Mouse (Mus musculus): Measurements from ENCODE around the gene Plk5. TPM values are rescaled to one million over a fixed set of nuclear protein-coding genes. Genes with fewer than 3 reads are reported as not detected.
A peak's percentile ranks its signal among the peaks of the same experiment; 100 is the strongest.

The Plk5 gene
- polyA plus RNA-seq, 1 experiment from 2014 or later, result not detected

DNA sequence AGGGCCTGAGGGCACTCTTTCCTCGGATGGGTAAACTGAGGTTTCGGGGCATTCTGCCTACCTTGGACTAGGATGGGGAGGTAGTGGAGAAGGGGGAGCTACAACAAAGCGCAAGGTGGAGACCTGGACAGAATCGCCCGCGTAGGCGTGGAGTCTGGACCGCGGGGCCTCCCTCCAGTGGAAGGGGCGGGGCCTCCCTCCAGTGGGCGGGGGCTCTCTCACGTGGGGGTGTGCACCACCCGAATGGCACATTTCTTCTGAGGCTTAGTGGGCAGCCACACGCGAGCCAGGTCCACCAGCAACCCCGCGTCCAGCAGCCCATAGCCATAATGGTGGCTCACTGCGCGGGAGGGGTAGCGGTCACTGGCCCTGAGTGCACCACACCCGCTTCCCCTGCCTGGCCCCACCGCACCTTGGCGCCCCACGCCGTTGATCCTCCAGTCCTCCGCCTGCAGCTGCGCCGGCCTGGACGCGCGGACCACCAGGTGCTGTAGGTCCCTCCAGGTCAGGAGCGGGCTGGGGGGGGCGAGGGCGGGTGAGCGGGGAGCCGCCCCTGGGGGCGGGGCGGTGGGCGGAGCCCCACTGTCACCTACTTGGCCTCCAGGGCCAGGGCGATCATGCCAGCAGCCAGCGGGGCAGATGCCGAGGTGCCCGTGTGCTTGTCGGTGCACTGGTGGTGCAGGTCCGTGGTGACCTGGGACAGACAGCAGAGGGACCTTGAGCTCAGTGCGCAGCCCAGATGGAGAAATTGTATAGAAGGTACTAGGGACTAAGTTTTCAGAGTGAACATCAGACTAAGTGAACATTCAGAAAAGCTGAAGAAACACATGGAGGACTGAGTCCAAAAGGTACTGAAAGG is 32.8 kb upstream of the Plk5 start:
- H3K36me3 ChIP-seq (ENCODE audit: inconsistent target), result no peaks in the 10 kb centered on the region; the same call in 1 of the 2 replicates
- peaks cover 18% of the 10 kb centered on the region for H3K79me2 ChIP-seq (ENCODE audit: inconsistent target)
- H3K4me3 ChIP-seq (ENCODE audit: inconsistent target), result peak overlapping the region; percentile 19
- 1% methylated on average over 38 of the region's 46 CpGs for WGBS (ENCODE audit: missing documents)
- no peak overlapping the region for H3K27ac ChIP-seq

DNA sequence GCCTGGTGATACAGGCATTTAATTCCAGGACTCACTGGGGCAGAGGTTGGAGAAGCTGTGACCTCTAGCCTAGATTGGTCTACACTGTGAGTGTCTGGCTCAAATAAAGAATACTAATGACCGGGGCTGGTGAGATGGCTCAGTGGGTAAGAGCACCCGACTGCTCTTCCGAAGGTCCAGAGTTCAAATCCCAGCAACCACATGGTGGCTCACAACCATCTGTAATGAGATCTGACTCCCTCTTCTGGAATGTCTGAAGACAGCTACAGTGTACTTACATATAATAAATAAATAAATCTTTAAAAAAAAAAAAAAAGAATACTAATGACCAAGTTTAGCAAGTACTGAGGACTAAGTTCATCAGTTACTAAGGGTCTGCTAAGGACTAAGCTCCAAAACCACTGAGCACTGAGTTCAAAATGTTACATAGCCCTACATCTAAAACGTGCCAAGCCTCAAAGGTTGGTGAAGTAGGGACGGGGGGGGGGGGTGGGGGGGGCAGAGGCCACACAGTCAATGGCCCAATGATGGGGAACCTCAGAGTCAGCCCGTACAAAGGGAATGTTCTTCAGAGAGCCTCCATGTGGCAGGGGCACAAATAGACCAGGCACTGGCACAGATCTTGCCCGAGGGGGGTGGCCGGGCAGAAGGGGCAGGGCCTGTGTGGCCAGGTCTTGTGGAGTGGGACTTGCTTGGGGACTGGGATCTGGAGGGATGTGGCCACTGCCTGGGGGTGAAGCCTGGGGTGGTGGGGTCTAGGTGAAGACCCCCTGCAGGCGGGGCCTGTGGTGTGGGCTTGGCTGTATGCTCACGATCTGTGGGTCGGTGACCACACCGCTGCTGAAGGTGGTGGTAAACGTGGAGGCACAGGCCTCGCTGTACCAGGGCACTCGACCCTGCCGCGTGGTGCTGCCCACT is 31.9 kb upstream of the Plk5 start:
- Histone ChIP-seq H3K79me2 (ENCODE audit: inconsistent target) (peaks cover 9% of the 10 kb centered on the region), H3K36me3 (ENCODE audit: inconsistent target) (no peaks in the 10 kb centered on the region), H3K4me3 (ENCODE audit: inconsistent target) (no peak overlapping the region), H3K27ac (no peak overlapping the region)
- WGBS (ENCODE audit: missing documents), result 89% methylated on average over 16 of the region's 17 CpGs

- 94% methylated on average over 21 of the region's 21 CpGs for WGBS (ENCODE audit: missing documents)
- H3K4me3 ChIP-seq (ENCODE audit: inconsistent target), result no peak overlapping the region
These were observed 31.2 kb upstream of the Plk5 start for GRCm38 (mm10) chr10:80325045-80325444.

GRCm38 (mm10) chr10:80329273-80330081 is 26.8 kb upstream of the Plk5 start, which contains the start of the genes Pcsk4 and Reep6:
Gene Pcsk4 (minus strand): TSS chr10:80329498.
Gene Reep6 (plus strand): TSS chr10:80329953.
- Histone ChIP-seq H3K36me3 (ENCODE audit: inconsistent target) (no peaks in the 10 kb centered on the region), H3K27ac (no peak within 1 kb of the TSS), H3K4me3 (ENCODE audit: inconsistent target) (no peak within 1 kb of the TSS), H3K79me2 (ENCODE audit: inconsistent target) (no peaks in the 10 kb centered on the region)
- WGBS (ENCODE audit: missing documents), result 11% methylated on average over 34 of the region's 36 CpGs

More at GRCm38 (mm10) chr10:80325045-80325444, 31.2 kb upstream of the Plk5 start:
- Histone ChIP-seq H3K27ac (no peak overlapping the region), H3K36me3 (ENCODE audit: inconsistent target) (no peaks in the 10 kb centered on the region), H3K79me2 (ENCODE audit: inconsistent target) (peaks cover 2% of the 10 kb centered on the region)

DNA sequence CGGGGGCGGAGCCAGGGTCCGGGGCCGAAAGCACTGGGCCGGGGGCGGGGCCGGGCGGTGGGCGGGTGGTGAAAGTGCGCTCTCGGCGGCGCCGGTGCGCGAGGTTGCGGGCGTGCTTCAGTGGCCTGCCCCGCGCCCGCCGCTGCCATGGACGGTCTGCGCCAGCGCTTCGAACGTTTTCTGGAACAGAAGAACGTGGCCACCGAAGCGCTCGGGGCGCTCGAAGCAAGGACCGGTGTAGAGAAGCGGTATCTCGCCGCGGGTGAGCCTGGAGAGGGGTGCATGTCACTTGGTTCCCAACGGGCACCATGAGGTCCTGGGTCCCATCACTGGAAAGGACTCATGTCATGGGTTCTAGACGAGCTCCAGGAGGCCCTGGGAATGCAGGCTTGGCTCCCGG is 26.2 kb upstream of the Plk5 start:
- WGBS (ENCODE audit: missing documents), result 1% methylated on average over 41 of the region's 41 CpGs
- Histone ChIP-seq H3K79me2 (ENCODE audit: inconsistent target) (no peaks in the 10 kb centered on the region), H3K4me3 (ENCODE audit: inconsistent target) (no peak overlapping the region), H3K27ac (no peak overlapping the region), H3K36me3 (ENCODE audit: inconsistent target) (no peaks in the 10 kb centered on the region)

DNA sequence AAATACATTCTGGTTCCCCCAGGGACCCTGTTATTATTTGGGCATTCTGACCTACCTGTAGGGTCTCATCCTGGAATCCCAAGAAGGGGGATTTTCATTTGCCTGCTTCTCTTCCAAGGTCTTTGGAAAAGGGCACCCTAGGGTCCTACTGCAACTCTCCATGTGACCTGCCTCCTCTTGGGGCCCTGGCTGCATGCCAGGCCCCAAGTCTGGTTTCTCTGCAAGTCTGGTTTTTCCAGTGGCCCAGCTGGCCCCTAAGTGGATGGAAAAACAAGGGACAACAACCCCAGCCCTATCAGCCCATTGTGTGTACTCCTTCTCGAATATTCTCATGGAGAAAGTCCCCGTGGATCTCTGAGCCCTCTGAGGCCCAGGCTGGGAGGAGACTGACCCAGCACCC is 25.4 kb upstream of the Plk5 start:
- no peak overlapping the region for H3K27ac ChIP-seq

DNA sequence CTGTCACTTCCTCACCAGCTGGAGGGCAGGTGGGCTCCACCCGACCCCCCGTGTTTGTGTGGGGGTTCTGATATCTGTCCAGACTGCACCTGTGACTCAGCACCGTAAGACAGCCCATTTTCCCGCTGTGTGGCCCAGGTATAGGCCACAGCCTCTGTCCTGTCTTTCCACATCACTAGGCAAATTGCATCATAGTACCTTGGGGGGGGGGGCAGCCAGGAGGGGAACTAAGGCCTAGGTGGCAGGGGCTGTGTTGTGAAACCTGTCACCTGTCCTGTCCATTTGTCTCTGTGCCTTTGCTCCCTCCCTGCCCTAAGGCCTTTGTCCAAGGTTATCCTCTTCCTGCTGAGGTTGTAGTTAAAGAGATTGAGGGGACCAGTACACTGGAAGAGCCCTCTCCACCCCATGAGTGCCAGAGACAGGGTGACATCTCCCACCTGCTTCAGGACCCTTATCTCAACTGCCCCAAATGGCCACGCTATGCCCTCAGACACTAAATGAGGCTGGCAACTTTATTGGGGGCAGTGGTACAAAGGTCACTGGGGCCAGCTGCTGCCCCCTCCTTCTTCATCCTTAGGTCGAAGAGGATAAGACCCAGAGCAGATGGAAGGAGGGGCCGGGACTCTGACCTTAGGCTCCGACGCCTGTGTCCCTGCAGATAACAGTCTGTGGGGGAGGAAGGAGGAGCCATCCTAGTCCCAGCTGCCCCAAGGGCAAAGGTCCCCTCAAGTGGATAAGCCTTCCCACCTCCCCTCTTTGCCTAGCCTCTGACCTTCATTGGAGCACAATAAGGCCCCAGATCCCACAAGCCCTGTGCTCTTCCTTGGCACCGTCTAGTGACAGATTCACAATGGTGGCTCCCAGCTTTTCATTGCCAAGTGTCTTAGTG is 24.4 kb upstream of the Plk5 start:
- no peak overlapping the region for H3K4me3 ChIP-seq (ENCODE audit: inconsistent target)
- H3K27ac ChIP-seq, result no peak overlapping the region
- H3K79me2 ChIP-seq (ENCODE audit: inconsistent target), result no peaks in the 10 kb centered on the region
- WGBS (ENCODE audit: missing documents), result 80% methylated on average over 10 of the region's 10 CpGs
- no peaks in the 10 kb centered on the region for H3K36me3 ChIP-seq (ENCODE audit: inconsistent target)

More for the DNA sequence above, 25.4 kb upstream of the Plk5 start:
- Histone ChIP-seq H3K4me3 (ENCODE audit: inconsistent target) (no peak overlapping the region), H3K36me3 (ENCODE audit: inconsistent target) (no peaks in the 10 kb centered on the region), H3K79me2 (ENCODE audit: inconsistent target) (no peaks in the 10 kb centered on the region)
- WGBS (ENCODE audit: missing documents), result 94% methylated on average over 2 of the region's 2 CpGs

DNA sequence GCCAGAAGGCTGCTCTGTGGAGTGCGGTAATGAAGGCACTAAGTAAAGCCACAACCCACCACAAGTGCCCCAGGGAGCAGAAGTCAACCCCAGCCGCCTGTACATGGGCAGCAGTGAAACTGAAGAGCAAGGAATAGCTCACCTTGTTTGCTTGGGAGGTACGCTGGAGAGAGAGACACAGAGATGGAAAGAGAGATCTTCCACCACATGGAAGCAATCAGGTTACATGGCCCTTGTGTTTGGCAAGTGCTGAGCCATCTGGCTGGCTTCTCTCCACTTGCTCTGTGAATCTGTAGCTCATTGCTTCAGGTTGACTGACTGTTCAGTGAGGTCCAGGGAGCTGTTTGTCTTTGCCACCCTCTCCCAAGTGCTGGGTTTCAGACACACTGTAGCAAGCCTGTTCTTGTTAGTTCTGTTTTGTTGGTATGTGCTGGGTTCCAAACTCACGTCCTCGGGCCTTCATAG is 23.7 kb upstream of the Plk5 start:
- H3K4me3 ChIP-seq (ENCODE audit: inconsistent target), result no peak overlapping the region
- WGBS (ENCODE audit: missing documents), result 86% methylated on average over 3 of the region's 5 CpGs
- no peak overlapping the region for H3K27ac ChIP-seq
- H3K79me2 ChIP-seq (ENCODE audit: inconsistent target), result no peaks in the 10 kb centered on the region
- no peaks in the 10 kb centered on the region for H3K36me3 ChIP-seq (ENCODE audit: inconsistent target)

DNA sequence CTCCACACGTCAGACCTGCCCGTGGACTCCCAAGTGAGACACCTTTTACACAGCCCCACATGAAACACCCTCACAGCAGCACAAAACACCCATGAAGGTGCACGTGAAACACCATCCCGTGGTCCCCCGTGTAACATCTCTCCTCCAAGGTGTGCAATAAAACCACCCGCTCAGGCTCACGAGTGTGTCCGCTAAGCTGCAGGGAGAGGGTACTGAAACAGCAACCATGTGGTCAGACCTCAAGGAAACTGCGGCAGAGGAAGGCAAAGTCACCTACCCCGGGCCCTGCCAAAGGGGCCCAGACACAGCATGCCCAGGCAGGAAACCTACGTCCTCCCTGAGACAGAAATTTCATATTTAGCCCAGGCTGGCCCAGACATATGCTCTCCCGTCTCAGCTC is 20.0 kb upstream of the Plk5 start:
- 63% methylated on average over 12 of the region's 12 CpGs for WGBS (ENCODE audit: missing documents)
- Histone ChIP-seq H3K36me3 (ENCODE audit: inconsistent target) (no peaks in the 10 kb centered on the region), H3K79me2 (ENCODE audit: inconsistent target) (no peaks in the 10 kb centered on the region), H3K4me3 (ENCODE audit: inconsistent target) (no peak overlapping the region), H3K27ac (no peak overlapping the region)

DNA sequence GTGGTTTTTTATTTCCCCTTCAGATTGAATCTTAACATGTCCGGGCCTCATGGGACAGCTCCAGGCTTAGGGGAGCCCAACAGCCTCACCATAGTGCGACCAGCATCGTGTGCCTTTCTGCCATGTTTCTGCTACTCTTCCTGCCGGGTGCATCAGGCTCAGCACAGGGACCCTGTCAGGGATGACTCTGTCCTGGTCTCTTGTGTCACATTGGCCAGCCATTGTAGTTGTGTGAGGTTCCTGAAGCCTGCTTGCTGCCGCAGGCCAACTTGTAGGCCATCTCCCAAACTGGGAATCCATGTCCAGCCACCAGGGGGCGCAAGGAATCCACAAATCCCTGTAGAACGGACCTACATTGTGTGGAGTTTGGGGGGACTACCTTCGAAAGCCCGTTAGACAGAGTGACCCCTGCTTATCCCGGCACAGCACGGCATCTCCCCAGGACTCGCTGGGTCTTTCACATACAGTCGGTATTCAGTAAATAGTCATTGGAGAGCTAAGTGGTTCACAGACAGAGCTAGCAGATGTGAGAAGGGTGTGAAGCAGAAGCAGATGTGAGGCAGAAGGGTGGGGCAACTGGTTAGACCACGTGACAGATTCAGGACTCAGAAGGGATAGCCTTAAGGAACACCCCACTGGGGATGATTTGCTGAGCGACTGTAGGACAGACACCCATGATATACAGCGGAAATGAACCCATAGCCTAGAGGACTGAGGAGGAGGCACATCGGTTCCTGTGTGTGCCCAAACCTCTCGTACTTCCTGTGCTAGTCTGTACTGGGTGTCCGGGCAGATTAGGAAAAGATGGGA is 16.1 kb upstream of the Plk5 start:
- no peaks in the 10 kb centered on the region for H3K79me2 ChIP-seq (ENCODE audit: inconsistent target)
- WGBS (ENCODE audit: missing documents), result 18% methylated on average over 19 of the region's 19 CpGs
- no peaks in the 10 kb centered on the region for H3K36me3 ChIP-seq (ENCODE audit: inconsistent target)
- no peak overlapping the region for H3K27ac ChIP-seq
- H3K4me3 ChIP-seq (ENCODE audit: inconsistent target), result no peak overlapping the region

GRCm38 (mm10) chr10:80341026-80341425 is 15.2 kb upstream of the Plk5 start:
- Histone ChIP-seq H3K79me2 (ENCODE audit: inconsistent target) (no peaks in the 10 kb centered on the region), H3K36me3 (ENCODE audit: inconsistent target) (no peaks in the 10 kb centered on the region), H3K27ac (no peak overlapping the region), H3K4me3 (ENCODE audit: inconsistent target) (no peak overlapping the region)
- WGBS (ENCODE audit: missing documents), result 67% methylated on average over 21 of the region's 21 CpGs

GRCm38 (mm10) chr10:80341491-80342304 is 14.6 kb upstream of the Plk5 start:
- Histone ChIP-seq H3K36me3 (ENCODE audit: inconsistent target) (no peaks in the 10 kb centered on the region), H3K27ac (no peak overlapping the region), H3K79me2 (ENCODE audit: inconsistent target) (no peaks in the 10 kb centered on the region), H3K4me3 (ENCODE audit: inconsistent target) (no peak overlapping the region)
- 20% methylated on average over 45 of the region's 47 CpGs for WGBS (ENCODE audit: missing documents)

Measured in macrophage (primary cell).